In the genomic region with DNA sequence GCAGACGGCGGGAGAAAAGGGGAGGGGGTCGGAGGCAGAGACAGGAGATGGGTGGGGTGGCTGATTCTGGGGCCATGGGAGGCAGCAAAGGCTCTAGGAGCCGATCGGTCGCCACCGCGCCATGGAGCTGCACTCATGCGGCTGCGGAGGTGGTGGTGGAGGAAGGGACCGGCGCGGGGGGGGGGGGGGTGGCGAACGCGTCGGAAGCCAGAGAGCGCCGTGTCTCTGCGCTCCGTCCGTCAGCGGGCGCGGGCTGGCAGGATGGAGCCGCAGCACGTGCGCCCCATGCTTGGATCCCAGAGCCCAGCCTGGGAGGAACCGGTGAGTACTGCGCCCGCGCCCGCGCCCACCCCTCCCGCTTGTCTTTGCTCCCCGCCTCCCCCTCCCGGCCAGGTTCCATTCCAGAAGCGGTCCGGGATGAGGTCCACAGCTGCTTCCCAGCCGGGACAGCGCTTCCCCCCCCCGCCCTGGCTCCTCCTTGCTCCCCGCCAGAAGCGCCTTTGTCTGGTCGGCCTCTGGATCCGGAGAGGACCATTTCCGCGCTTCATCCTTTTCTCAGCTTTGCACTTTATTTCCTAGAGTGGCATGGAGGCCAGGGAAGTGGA, we compare ENCODE assay signal across 10 mouse cellular contexts. TPM values are rescaled to one million over a fixed set of nuclear protein-coding genes. Genes with fewer than 3 reads are reported as not detected.
DNase-seq lines count a peak whose midpoint lies in the region; ATAC-seq and TF ChIP-seq lines count a peak whose summit lies in the region.
"Not testable (repeated sequence)": the region's sequence is repeated elsewhere in the genome, so short reads cannot be mapped to it uniquely, and the experiment has no call there.
"Had no signal": no experiment of that assay in that cellular context is flagged by ENCODE, and none has a peak within 500 bp of the region (broad histone marks: within the 10 kb centered on the region; RNA-seq: fewer than 3 reads in every experiment).

A gene (plus strand): TSS at position 288 of the 605 bp plus-strand sequence.

- not testable (repeated sequence) for H3K9me3 ChIP-seq in forebrain, embryonic 12.5 days; heart, embryonic 16.5 days (replicated peaks; ENCODE audit: control insufficient read depth, low read length); intestine, postnatal 0 days (ENCODE audit: control insufficient read depth); limb, embryonic 13.5 days; midbrain, embryonic 12.5 days

- not testable (repeated sequence) for H3K27me3 ChIP-seq in forebrain, embryonic 12.5 days; heart, embryonic 16.5 days (ENCODE audit: control insufficient read depth, insufficient read depth, low read length); intestine, postnatal 0 days (replicated peaks; ENCODE audit: control insufficient read depth, insufficient read depth, low read length); limb, embryonic 13.5 days; midbrain, embryonic 12.5 days

- H3K4me3 ChIP-seq in forebrain, embryonic 12.5 days (replicated peaks), result peak within 1 kb of the TSS; percentile 46
- peak within 1 kb of the TSS; percentile 33 for H3K4me3 ChIP-seq in heart, embryonic 16.5 days (ENCODE audit: low read length)
- H3K4me3 ChIP-seq in intestine, postnatal 0 days (ENCODE audit: low read depth, low read length), result peak within 1 kb of the TSS; percentile 14; the same call in 1 of the 2 replicates
- peak within 1 kb of the TSS; percentile 42 for H3K4me3 ChIP-seq in limb, embryonic 13.5 days
- H3K4me3 ChIP-seq in midbrain, embryonic 12.5 days, result peak within 1 kb of the TSS; percentile 46

- H3K9ac ChIP-seq in forebrain, embryonic 12.5 days, result peak within 1 kb of the TSS; percentile 53
- H3K9ac ChIP-seq in heart, embryonic 16.5 days (ENCODE audit: low read length); intestine, postnatal 0 days (ENCODE audit: low read depth, low read length): not testable (repeated sequence)
- H3K9ac ChIP-seq in limb, embryonic 13.5 days, result peak within 1 kb of the TSS; percentile 35
- peak within 1 kb of the TSS; percentile 41; the same call in 1 of the 2 replicates for H3K9ac ChIP-seq in midbrain, embryonic 12.5 days (replicated peaks)

- peak within 1 kb of the TSS; percentile 75 for H3K4me2 ChIP-seq in forebrain, embryonic 12.5 days
- peak within 1 kb of the TSS; percentile 62 for H3K4me2 ChIP-seq in heart, embryonic 16.5 days (ENCODE audit: low read depth, low read length)
- H3K4me2 ChIP-seq in intestine, postnatal 0 days (replicated peaks; ENCODE audit: low read depth), result peak within 1 kb of the TSS; percentile 53
- H3K4me2 ChIP-seq in limb, embryonic 13.5 days (replicated peaks), result peak within 1 kb of the TSS; percentile 71
- H3K4me2 ChIP-seq in midbrain, embryonic 12.5 days (replicated peaks), result peak within 1 kb of the TSS; percentile 74

- H3K4me1 ChIP-seq in forebrain, embryonic 12.5 days; heart, embryonic 16.5 days (ENCODE audit: control insufficient read depth, insufficient read depth, low read length); intestine, postnatal 0 days (replicated peaks; ENCODE audit: control insufficient read depth, insufficient read depth, low read length); limb, embryonic 13.5 days; midbrain, embryonic 12.5 days: not testable (repeated sequence)

- DNase-seq in cerebellum, postnatal 25 days, result peak; percentile 2 to 4
- peak; percentile 26 for DNase-seq in retina, postnatal 1 day

- ATAC-seq in forebrain, embryonic 12.5 days (ENCODE audit: low FRiP score); heart, embryonic 16.5 days (replicated peaks; ENCODE audit: extremely low read depth, insufficient read depth, low FRiP score); intestine, postnatal 0 days; limb, embryonic 13.5 days (ENCODE audit: low FRiP score, low read depth); midbrain, embryonic 12.5 days (ENCODE audit: low FRiP score, low read depth): not testable (repeated sequence)

- TF ChIP-seq CTCF in intestine, postnatal 0 days (IDR thresholded peaks at IDR 0.05; ENCODE audit: low read depth), result not testable (repeated sequence)

- H3K27ac ChIP-seq in forebrain, embryonic 12.5 days; heart, embryonic 16.5 days (ENCODE audit: low read length); intestine, postnatal 0 days (ENCODE audit: low read depth, low read length); limb, embryonic 13.5 days; midbrain, embryonic 12.5 days (replicated peaks): not testable (repeated sequence)

- not testable (repeated sequence) for H3K36me3 ChIP-seq in forebrain, embryonic 12.5 days (replicated peaks); heart, embryonic 16.5 days (ENCODE audit: control insufficient read depth, insufficient read depth); intestine, postnatal 0 days (ENCODE audit: control insufficient read depth, insufficient read depth); limb, embryonic 13.5 days; midbrain, embryonic 12.5 days

- whole genome bisulfite sequencing in forebrain, embryonic 12.5 days, result under 1% methylated on average over 19 of the region's 48 CpGs
- 3% methylated on average over 24 of the region's 48 CpGs for WGBS in heart, embryonic 16.5 days
- 1% methylated on average over 18 of the region's 48 CpGs for WGBS in intestine, postnatal 0 days
- 3% methylated on average over 30 of the region's 48 CpGs for WGBS in limb, embryonic 13.5 days
- 2% methylated on average over 25 of the region's 48 CpGs for WGBS in midbrain, embryonic 12.5 days

RNA-seq across cellular contexts. Expression of the gene that starts here (rescaled TPM):
- polyA plus RNA-seq in forebrain, embryonic 12.5 days (2016; fragmentation: Nextera tagmentation; extraction: Ambion mirVana), result 2.0 and 2.3 TPM in 2 replicates
- polyA plus RNA-seq in heart, embryonic 16.5 days (2015; fragmentation: Nextera tagmentation; extraction: Ambion mirVana), result 0.09 and 0.20 TPM in 2 replicates
- not detected in 2 replicates for polyA plus RNA-seq in intestine, postnatal 0 days (2015; fragmentation: Nextera tagmentation; extraction: Ambion mirVana)
- polyA plus RNA-seq in limb, embryonic 13.5 days (2015; fragmentation: Nextera tagmentation; extraction: Ambion mirVana), result 0.15 and 0.38 TPM in 2 replicates
- polyA plus RNA-seq in midbrain, embryonic 12.5 days (2016; fragmentation: Nextera tagmentation; extraction: Ambion mirVana), result 1.3 and 1.5 TPM in 2 replicates
- polyA plus RNA-seq: adrenal gland, adult 2 months; macrophage; thymus, postnatal 0 days had no signal
